Mouse (Mus musculus) naive thymus-derived CD4-positive, alpha-beta T cell, adult 2 months (primary cell): ENCODE results near the gene Zranb2.
A peak's percentile ranks its signal among the peaks of the same experiment; 100 is the strongest.

Experiments used
- DNase-seq: peaks from one replicate; pipeline ENCODE4 v3.0.0-alpha.2; 2011; ENCODE audit warnings: low read depth

Zranb2 gene

GRCm38 (mm10) chr3:157533964-157534785 is at the start of gene Zranb2:
TSS of gene Zranb2 (plus strand) at chr3:157534160.
- peak; percentile 96 for DNase-seq

- no peak for DNase-seq
Measured at GRCm38 (mm10) chr3:157492043-157492442, 41.9 kb upstream of the Zranb2 start.

- no peak for DNase-seq
Measured at GRCm38 (mm10) chr3:157502216-157502615, 31.7 kb upstream of the Zranb2 start.

GRCm38 (mm10) chr3:157514116-157514796 is 19.7 kb upstream of the Zranb2 start:
- DNase-seq = no peak

DNA sequence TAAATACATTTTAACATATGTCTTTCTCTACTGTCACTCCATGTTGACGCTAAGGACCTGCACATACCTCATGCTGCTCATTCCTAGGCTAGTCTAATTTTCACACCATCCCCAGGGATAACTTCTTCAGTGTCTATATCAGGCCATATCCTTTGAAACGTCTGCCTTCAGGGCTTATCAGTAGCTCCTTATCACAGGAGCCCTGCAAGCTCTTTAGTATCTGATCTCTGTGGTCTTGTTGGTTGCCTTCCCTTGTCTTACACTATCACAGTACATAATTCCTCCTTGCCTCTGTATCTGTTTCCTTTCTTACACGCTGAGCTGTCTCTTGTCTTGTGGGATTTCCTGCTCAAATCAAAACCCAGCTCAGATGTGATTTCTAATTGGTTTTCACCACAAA is 17.5 kb upstream of the Zranb2 start:
- no peak for DNase-seq

DNA sequence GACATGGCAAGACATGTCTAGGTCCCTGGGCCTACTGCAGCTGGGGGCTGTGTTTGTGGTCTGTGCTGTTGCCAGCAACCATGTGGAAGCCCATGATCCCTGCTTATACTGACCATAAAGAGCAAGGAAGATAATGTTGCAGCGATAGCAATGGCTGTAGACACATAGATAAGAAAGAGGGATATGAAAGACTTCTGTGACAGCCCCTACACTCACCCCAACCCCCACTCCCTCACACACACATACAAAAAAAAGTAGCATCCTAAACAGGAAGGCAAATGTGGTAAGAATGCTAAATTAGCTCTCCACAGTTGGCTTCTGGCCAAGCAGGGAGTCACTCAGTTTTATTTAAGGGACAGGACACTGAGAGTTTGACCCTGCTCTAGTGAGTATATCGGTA is 16.0 kb upstream of the Zranb2 start:
- DNase-seq = no peak

GRCm38 (mm10) chr3:157520433-157520832 is 13.5 kb upstream of the Zranb2 start:
- DNase-seq = peak; percentile 16

GRCm38 (mm10) chr3:157523834-157524233 is 10.1 kb upstream of the Zranb2 start:
- DNase-seq = no peak

- DNase-seq = no peak
Measured at GRCm38 (mm10) chr3:157531585-157531984, 2.4 kb upstream of the Zranb2 start.

DNA sequence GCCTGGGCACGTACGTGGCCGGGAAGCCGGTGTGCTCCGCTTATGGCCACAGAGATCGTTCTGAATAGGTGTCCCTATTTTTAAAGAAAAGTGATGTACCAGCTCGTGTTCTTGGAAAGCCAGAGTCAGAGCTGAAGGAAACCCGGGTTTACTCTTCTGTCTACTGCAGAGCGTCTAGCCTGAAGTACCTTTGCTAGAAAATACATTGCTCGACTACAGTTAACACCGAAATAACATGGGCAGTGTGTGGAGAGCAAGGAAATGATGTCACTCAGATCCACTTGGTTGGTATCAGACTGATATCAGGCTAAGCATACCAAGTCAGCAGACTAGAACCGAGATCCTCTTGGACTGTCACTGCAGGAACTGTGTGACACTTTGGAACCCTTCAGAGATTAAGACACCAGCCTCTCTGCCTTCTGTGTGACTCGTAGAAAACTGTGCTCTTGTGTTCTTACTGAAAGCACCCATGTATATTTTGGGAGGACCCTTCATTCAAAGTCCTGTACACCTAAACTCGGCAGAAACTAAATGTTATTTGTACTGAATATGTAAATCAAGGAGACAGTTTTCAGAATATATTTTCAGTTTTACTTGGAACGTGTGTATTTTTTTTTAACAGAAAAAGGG is 941 bp downstream of the Zranb2 start:
- DNase-seq = peak; percentile 69

DNA sequence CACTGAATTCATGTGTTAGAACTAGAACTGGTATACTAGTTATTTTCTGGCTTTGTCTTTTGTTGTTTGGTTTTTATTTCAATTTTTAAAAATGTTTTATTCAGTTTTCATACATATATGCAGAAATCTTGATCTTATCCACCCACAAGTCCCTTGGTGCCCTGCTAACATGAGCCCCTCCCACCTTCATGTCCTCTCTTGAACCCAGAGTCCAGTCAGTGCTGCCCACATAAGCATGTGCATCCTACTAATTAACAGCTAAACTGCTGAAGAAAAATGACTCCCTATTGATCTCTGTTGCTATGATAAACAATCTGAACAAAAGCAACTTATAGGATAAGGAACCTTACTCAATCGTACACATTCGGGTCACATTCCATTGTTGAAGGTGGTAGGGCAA is 15.4 kb downstream of the Zranb2 start:
- DNase-seq = no peak

- DNase-seq = no peak
Measured at GRCm38 (mm10) chr3:157549758-157550600, 16.0 kb downstream of the Zranb2 start.

DNA sequence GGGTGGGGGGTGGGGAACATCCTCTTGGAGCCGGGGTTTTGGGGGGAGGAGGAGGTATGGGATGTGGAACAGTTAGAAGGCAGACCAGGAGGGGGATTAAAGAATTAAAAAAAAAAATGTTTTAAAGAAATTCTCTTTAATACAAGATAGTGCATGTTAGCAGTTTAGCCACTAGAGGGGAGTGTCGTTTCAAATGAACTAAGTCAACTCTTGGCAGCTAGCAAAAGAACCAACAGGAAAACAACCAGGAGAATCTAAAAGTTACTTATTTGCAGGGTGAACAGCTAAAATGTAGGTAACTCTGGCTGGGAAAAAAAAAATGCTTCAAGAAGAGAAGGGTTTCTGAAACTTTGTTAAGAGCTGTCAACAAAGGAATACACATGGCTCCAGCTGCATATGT is 31.2 kb downstream of the Zranb2 start:
- DNase-seq = peak; percentile 79

DNA sequence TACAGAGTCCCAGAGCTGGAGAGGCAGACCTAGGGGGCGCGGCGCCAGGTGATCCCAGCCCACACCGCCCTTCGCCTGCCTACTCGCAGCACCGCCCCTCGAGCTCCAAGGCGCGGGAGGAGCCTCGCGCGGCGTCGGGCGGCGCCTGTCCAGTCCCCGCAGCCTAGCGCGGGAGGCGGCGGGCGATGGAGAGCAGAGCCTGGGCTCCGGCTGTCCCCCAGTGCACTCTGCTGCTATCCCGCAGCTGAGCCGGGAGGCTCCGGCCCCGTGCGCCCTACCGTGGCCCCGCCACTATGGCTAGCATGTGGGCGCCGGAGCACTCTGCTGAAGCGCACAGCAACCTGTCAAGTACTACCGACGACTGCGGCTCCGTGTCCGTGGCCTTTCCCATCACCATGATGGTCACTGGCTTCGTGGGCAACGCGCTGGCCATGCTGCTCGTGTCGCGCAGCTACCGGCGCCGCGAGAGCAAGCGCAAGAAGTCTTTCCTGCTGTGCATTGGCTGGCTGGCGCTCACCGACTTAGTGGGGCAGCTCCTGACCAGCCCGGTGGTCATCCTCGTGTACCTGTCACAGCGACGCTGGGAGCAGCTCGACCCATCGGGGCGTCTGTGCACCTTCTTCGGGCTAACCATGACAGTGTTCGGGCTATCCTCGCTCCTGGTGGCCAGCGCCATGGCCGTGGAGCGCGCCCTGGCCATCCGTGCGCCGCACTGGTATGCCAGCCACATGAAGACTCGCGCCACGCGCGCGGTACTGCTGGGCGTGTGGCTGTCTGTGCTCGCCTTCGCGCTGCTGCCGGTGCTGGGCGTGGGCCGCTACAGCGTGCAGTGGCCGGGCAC is 33.0 kb downstream of the Zranb2 start, which contains the start of gene Ptger3:
TSS of gene Ptger3 (plus strand) at position 168 of the 841 bp plus-strand sequence.
- peak; percentile 29 for DNase-seq

- DNase-seq = no peak
Measured at GRCm38 (mm10) chr3:157567566-157568132, 33.7 kb downstream of the Zranb2 start.

DNA sequence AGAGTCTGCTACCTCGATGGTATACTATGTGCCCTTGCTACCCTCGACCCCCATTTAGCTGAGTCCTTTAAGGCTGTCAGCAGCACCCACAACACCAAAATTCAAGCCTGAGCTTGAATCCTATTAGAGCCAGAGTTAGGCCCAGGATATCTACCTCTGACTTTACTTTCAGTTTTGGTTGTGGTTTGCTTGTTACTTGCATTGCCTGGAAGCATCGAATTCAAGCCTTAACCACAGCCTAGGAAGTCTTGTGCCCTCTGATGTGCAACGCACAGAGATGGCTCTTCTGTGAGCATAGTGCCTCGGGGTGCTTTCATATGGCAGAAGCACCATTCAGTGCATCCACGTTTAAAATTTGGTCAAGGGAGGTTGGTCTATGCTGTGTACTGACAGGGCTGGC is 38.1 kb downstream of the Zranb2 start:
- DNase-seq = peak; percentile 74

DNA sequence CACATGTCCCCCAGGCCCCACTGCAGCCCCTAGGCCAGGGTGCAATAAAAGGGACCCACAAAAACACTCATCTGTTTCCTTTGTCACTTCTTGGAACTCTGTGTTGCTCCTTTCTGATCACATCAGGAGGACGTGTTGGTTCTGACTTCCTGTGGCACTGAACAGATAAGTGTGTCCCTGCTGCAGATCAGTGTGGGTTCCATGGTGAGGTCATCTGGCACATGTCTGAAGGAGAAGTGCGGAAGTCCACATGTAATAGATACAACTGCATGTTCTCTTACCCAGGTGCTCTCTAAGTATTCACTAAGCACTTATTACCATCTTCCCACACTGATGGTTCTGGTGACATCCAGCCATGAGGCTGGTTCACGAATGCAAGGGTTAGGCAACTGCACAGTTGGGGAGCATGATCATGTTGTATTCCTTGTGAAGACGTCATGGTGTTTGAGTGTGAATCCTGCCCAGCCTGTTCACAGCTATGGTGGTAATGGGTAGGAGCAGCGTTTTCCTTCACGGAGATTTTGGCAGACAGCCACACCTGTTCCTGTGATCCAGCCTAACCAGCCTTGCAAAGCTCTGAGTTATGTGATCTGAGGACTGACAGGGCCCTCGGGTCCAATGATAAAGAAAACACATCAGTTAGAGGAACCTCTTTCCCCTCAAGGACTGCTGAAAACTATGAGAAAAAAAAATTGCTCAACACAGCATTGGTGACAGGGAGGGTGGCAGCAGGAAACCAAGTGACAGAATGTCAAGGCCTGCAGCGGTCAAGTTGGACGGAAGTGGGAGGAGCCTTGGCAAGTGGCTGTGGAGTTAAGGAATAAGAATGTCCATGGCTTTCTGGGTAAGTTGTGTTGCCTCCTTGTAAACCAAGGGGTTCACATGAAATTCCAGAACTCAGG is 41.7 kb downstream of the Zranb2 start:
- peak; percentile 16 for DNase-seq

GRCm38 (mm10) chr3:157576343-157576722 is 42.4 kb downstream of the Zranb2 start:
- no peak for DNase-seq

GRCm38 (mm10) chr3:157576862-157577261 is 42.9 kb downstream of the Zranb2 start:
- no peak for DNase-seq
